Mouse (Mus musculus): ENCODE measurements around the gene Serinc5. TPM values are rescaled to one million over a fixed set of nuclear protein-coding genes. Genes with fewer than 3 reads are reported as not detected.

The Serinc5 gene
- polyA plus RNA-seq, 1 experiment from 2014 or later, result 18.4 TPM

GRCm38 (mm10) chr13:92650956-92651355, 40.1 kb downstream of the Serinc5 start:
- ATAC-seq (ENCODE audit: low FRiP score) (no peak), DNase-seq (ENCODE audit: low spot score) (no peak)
- Histone ChIP-seq H3K4me3 (replicated peaks; ENCODE audit: low read length) (no peak overlapping the region), H3K9ac (no peak overlapping the region), H3K27ac (no peak overlapping the region), H3K4me2 (replicated peaks) (no peak overlapping the region), H3K36me3 (replicated peaks; ENCODE audit: control insufficient read depth, insufficient read depth) (no peaks in the 10 kb centered on the region), H3K27me3 (ENCODE audit: control insufficient read depth, insufficient read depth, low read length) (no peaks in the 10 kb centered on the region), H3K9me3 (ENCODE audit: control insufficient read depth, low read length) (no peaks in the 10 kb centered on the region), H3K4me1 (replicated peaks; ENCODE audit: control insufficient read depth, insufficient read depth, low read length) (0 out of 2 replicates have a peak, but pooled peaks cover 3% of the 10 kb centered on the region)
- WGBS, result 81% methylated on average over 2 of the region's 2 CpGs

GRCm38 (mm10) chr13:92652498-92652897, 41.6 kb downstream of the Serinc5 start:
- Histone ChIP-seq H3K9ac (no peak overlapping the region), H3K9me3 (ENCODE audit: control insufficient read depth, low read length) (no peaks in the 10 kb centered on the region), H3K27me3 (ENCODE audit: control insufficient read depth, insufficient read depth, low read length) (no peaks in the 10 kb centered on the region), H3K36me3 (replicated peaks; ENCODE audit: control insufficient read depth, insufficient read depth) (no peaks in the 10 kb centered on the region), H3K4me3 (replicated peaks; ENCODE audit: low read length) (no peak overlapping the region), H3K4me1 (replicated peaks; ENCODE audit: control insufficient read depth, insufficient read depth, low read length) (0 out of 2 replicates have a peak, but pooled peaks cover 3% of the 10 kb centered on the region), H3K27ac (no peak overlapping the region), H3K4me2 (replicated peaks) (no peak overlapping the region)
- DNase-seq (ENCODE audit: low spot score) (no peak), ATAC-seq (ENCODE audit: low FRiP score) (no peak)
- WGBS, result 69% methylated on average over 2 of the region's 2 CpGs

GRCm38 (mm10) chr13:92653283-92653682, 42.4 kb downstream of the Serinc5 start:
- Histone ChIP-seq H3K4me2 (replicated peaks) (no peak overlapping the region), H3K36me3 (replicated peaks; ENCODE audit: control insufficient read depth, insufficient read depth) (no peaks in the 10 kb centered on the region), H3K27ac (no peak overlapping the region), H3K9me3 (ENCODE audit: control insufficient read depth, low read length) (no peaks in the 10 kb centered on the region), H3K9ac (no peak overlapping the region), H3K4me1 (replicated peaks; ENCODE audit: control insufficient read depth, insufficient read depth, low read length) (0 out of 2 replicates have a peak, but pooled peaks cover 3% of the 10 kb centered on the region), H3K4me3 (replicated peaks; ENCODE audit: low read length) (no peak overlapping the region), H3K27me3 (ENCODE audit: control insufficient read depth, insufficient read depth, low read length) (no peaks in the 10 kb centered on the region)
- 42% methylated on average over 5 of the region's 5 CpGs for WGBS
- no peak for ATAC-seq (ENCODE audit: low FRiP score)
- DNase-seq (ENCODE audit: low spot score), result no peak

GRCm38 (mm10) chr13:92656815-92657513, 46.1 kb downstream of the Serinc5 start:
- H3K9ac ChIP-seq, result no peak overlapping the region
- 82% methylated on average over 4 of the region's 4 CpGs for WGBS

GRCm38 (mm10) chr13:92659611-92660010, 48.7 kb downstream of the Serinc5 start:
- H3K4me3 ChIP-seq (replicated peaks; ENCODE audit: low read length), result no peak overlapping the region
- no peak for DNase-seq (ENCODE audit: low spot score)
- H3K36me3 ChIP-seq (replicated peaks; ENCODE audit: control insufficient read depth, insufficient read depth), result peaks cover 13% of the 10 kb centered on the region
- H3K4me1 ChIP-seq (replicated peaks; ENCODE audit: control insufficient read depth, insufficient read depth, low read length), result no peaks in the 10 kb centered on the region
- ATAC-seq (ENCODE audit: low FRiP score), result no peak
- WGBS, result 89% methylated on average over 3 of the region's 3 CpGs
- H3K9me3 ChIP-seq (ENCODE audit: control insufficient read depth, low read length), result no peaks in the 10 kb centered on the region
- H3K27me3 ChIP-seq (ENCODE audit: control insufficient read depth, insufficient read depth, low read length), result no peaks in the 10 kb centered on the region
- H3K9ac ChIP-seq, result no peak overlapping the region
- no peak overlapping the region for H3K4me2 ChIP-seq (replicated peaks)
- no peak overlapping the region for H3K27ac ChIP-seq

More at GRCm38 (mm10) chr13:92656815-92657513, 46.1 kb downstream of the Serinc5 start:
- ATAC-seq (ENCODE audit: low FRiP score), result no peak
- H3K36me3 ChIP-seq (replicated peaks; ENCODE audit: control insufficient read depth, insufficient read depth), result peaks cover 10% of the 10 kb centered on the region
- 0 out of 2 replicates have a peak, but pooled peaks cover 3% of the 10 kb centered on the region for H3K4me1 ChIP-seq (replicated peaks; ENCODE audit: control insufficient read depth, insufficient read depth, low read length)
- H3K27ac ChIP-seq, result no peak overlapping the region
- DNase-seq (ENCODE audit: low spot score), result no peak
- no peaks in the 10 kb centered on the region for H3K9me3 ChIP-seq (ENCODE audit: control insufficient read depth, low read length)
- no peak overlapping the region for H3K4me2 ChIP-seq (replicated peaks)
- no peaks in the 10 kb centered on the region for H3K27me3 ChIP-seq (ENCODE audit: control insufficient read depth, insufficient read depth, low read length)
- no peak overlapping the region for H3K4me3 ChIP-seq (replicated peaks; ENCODE audit: low read length)

- ATAC-seq (ENCODE audit: low FRiP score) (no peak), DNase-seq (ENCODE audit: low spot score) (no peak)
- Histone ChIP-seq H3K4me3 (replicated peaks; ENCODE audit: low read length) (no peak overlapping the region), H3K9ac (no peak overlapping the region), H3K4me1 (replicated peaks; ENCODE audit: control insufficient read depth, insufficient read depth, low read length) (no peaks in the 10 kb centered on the region), H3K27ac (no peak overlapping the region), H3K27me3 (ENCODE audit: control insufficient read depth, insufficient read depth, low read length) (no peaks in the 10 kb centered on the region), H3K4me2 (replicated peaks) (no peak overlapping the region), H3K36me3 (replicated peaks; ENCODE audit: control insufficient read depth, insufficient read depth) (peaks cover 13% of the 10 kb centered on the region), H3K9me3 (ENCODE audit: control insufficient read depth, low read length) (no peaks in the 10 kb centered on the region)
- WGBS, result 71% methylated on average over 8 of the region's 8 CpGs
Observed at GRCm38 (mm10) chr13:92662555-92663286, 51.8 kb downstream of the Serinc5 start.

GRCm38 (mm10) chr13:92665008-92665407, 54.1 kb downstream of the Serinc5 start:
- H3K4me3 ChIP-seq (replicated peaks; ENCODE audit: low read length), result no peak overlapping the region
- no peak for DNase-seq (ENCODE audit: low spot score)
- H3K9me3 ChIP-seq (ENCODE audit: control insufficient read depth, low read length), result no peaks in the 10 kb centered on the region
- H3K27ac ChIP-seq, result no peak overlapping the region
- no peak for ATAC-seq (ENCODE audit: low FRiP score)
- H3K9ac ChIP-seq, result no peak overlapping the region
- H3K27me3 ChIP-seq (ENCODE audit: control insufficient read depth, insufficient read depth, low read length), result no peaks in the 10 kb centered on the region
- H3K4me1 ChIP-seq (replicated peaks; ENCODE audit: control insufficient read depth, insufficient read depth, low read length), result no peaks in the 10 kb centered on the region
- H3K36me3 ChIP-seq (replicated peaks; ENCODE audit: control insufficient read depth, insufficient read depth), result peaks cover 13% of the 10 kb centered on the region
- no peak overlapping the region for H3K4me2 ChIP-seq (replicated peaks)
- 88% methylated on average over 4 of the region's 4 CpGs for WGBS

GRCm38 (mm10) chr13:92668214-92668985, 57.5 kb downstream of the Serinc5 start:
- H3K4me2 ChIP-seq (replicated peaks), result no peak overlapping the region
- H3K27ac ChIP-seq, result no peak overlapping the region
- H3K4me1 ChIP-seq (replicated peaks; ENCODE audit: control insufficient read depth, insufficient read depth, low read length), result no peaks in the 10 kb centered on the region
- no peaks in the 10 kb centered on the region for H3K9me3 ChIP-seq (ENCODE audit: control insufficient read depth, low read length)
- no peaks in the 10 kb centered on the region for H3K27me3 ChIP-seq (ENCODE audit: control insufficient read depth, insufficient read depth, low read length)
- H3K4me3 ChIP-seq (replicated peaks; ENCODE audit: low read length), result no peak overlapping the region
- no peaks in the 10 kb centered on the region for H3K36me3 ChIP-seq (replicated peaks; ENCODE audit: control insufficient read depth, insufficient read depth)
- no peak overlapping the region for H3K9ac ChIP-seq
- WGBS, result 93% methylated on average over 6 of the region's 6 CpGs
- ATAC-seq (ENCODE audit: low FRiP score) (no peak), DNase-seq (ENCODE audit: low spot score) (no peak)

GRCm38 (mm10) chr13:92671727-92672126, 60.8 kb downstream of the Serinc5 start:
- Histone ChIP-seq H3K27ac (no peak overlapping the region), H3K9me3 (ENCODE audit: control insufficient read depth, low read length) (no peaks in the 10 kb centered on the region), H3K27me3 (ENCODE audit: control insufficient read depth, insufficient read depth, low read length) (no peaks in the 10 kb centered on the region), H3K9ac (no peak overlapping the region), H3K4me1 (replicated peaks; ENCODE audit: control insufficient read depth, insufficient read depth, low read length) (peaks cover 10% of the 10 kb centered on the region), H3K4me2 (replicated peaks) (no peak overlapping the region), H3K4me3 (replicated peaks; ENCODE audit: low read length) (no peak overlapping the region), H3K36me3 (replicated peaks; ENCODE audit: control insufficient read depth, insufficient read depth) (no peaks in the 10 kb centered on the region)
- 91% methylated on average over 1 of the region's 1 CpGs for WGBS
- DNase-seq (ENCODE audit: low spot score), result no peak
- no peak for ATAC-seq (ENCODE audit: low FRiP score)

All from hindbrain, embryonic 14.5 days (tissue).